Mouse (Mus musculus) lung, postnatal 10 days (tissue): ENCODE measurements around the gene Bcor.
A peak's percentile ranks its signal among the peaks of the same experiment; 100 is the strongest.

ENCODE experiments used
- DNase-seq: peaks from one replicate; pipeline ENCODE4 v3.0.0; 2021

Gene Bcor

GRCm38 (mm10) chrX:12003539-12003938 lies 156.6 kb downstream of the Bcor start:
- DNase-seq: no peak

DNA sequence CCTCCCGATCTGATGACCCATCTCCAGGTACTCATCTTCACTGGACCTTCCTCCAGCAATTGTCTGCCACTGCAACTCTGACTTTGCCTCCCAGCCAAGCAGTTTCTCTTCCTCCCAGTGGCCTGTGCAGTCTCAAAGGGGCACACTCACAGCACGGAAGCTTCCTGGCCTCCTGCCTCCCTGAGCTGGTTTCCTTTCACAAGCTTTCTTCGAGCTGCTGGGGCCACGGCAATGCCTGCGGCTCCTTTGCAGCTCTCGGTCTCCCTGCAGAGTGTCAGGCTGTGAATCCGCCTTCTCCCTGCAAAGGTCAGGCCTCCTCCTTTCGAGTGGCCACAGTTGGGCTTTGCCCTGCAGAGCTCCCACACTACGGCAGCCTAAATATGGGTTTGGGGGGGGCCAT lies 157.0 kb downstream of the Bcor start:
- DNase-seq: peak; percentile 33

DNA sequence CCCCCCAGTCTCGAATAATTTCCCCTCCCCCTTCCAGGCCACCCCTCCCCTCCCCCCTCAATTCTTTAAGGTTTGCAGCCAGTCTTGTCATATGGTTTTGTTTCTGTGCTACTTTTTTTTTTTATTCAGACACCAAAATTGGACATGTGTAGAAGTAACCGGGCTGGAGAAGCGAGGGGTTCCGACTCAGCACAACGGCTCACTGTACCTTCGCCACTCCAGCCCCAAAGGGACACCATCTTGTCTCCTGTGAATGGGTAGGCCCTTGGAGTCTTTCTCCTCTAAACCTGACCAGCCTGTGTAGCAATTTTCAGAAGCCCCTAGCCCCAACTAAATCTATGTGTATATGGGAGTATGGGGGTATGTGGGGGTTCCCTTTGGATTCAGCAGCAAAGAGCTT lies 157.6 kb downstream of the Bcor start:
- DNase-seq: no peak

GRCm38 (mm10) chrX:12001969-12002368 lies 158.2 kb downstream of the Bcor start:
- no peak for DNase-seq

- no peak for DNase-seq
These were observed 158.8 kb downstream of the Bcor start for GRCm38 (mm10) chrX:12001336-12001735.

GRCm38 (mm10) chrX:12000620-12001019 lies 159.5 kb downstream of the Bcor start:
- DNase-seq: no peak

- no peak for DNase-seq
These were observed 160.2 kb downstream of the Bcor start for GRCm38 (mm10) chrX:11999951-12000350.

DNA sequence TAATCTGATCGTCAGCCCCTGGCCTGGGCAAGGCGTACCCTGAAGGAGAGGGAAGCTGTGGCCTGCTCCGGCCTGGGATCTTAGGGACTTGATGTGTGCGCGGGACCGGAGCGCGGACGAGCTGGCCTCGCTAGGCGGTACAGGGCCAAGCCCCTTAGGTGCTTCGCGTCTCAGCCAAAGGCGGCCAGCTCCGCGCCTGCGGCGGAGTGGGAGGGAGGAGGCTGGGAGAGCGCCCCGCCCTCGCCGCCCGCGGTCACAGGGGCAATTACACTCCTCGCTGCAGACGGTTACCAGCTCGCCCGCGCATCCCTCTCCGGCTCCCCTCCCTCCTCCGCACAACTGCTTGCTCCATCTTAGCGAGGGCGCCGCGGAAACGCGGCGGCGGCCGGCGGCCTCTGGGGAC lies 161.2 kb downstream of the Bcor start:
- DNase-seq: peak; percentile 76

DNA sequence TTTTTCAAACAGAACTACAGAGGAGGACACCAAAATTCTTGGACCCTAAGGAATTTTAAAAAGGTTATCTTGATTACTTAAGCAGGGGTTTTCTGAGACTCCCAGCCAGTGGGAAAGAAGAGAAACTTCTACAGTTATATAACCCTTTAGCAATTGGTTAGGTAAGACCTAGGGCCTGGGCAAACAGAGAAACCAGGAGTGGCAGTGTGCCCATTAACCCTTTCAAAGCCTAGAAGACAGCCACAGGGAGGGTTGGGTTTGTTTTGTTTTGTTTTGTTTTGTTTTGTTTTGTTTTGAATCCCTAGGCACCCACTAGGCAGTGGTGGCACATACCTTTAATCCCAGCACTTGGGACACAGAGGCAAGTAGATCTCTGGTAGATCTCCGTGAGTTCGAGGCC lies 163.3 kb downstream of the Bcor start:
- DNase-seq: peak; percentile 19

GRCm38 (mm10) chrX:11996489-11996888 lies 163.7 kb downstream of the Bcor start:
- DNase-seq: no peak

DNA sequence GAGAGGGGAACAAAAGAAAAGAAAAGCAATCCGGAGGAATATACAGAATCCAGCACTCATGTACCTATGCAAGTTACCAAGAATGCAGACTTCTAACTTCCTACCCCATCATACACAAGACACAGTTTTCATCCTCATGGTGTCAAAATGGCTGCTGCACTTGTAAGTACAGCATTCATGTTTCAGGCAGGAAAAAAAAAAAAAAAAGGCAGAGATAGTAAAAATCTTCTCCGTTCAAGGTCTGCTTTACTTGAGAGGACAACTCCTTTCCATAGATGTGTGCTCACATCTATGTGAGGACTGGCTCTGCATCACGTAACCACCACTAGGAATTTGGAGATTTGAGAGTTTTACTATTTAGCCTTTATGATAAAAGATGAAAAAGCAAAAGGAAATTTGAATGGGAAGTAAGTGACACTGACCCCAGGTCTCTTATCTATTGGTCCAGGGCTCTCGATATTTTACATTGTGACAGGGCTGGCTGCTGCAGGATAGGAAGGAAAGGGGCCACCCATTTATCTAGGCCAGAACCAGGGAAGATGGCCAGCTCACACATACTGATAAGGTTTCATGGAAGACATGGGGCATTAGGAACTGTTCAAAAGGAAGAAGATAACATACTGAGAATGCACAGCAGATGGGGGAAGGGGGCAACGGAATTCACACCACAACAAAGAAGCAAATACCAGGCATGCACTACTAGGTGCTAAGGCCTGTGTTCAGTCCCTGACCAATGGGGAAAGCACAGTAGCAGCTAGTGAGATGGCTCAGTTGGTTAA lies 166.3 kb downstream of the Bcor start:
- no peak for DNase-seq

DNA sequence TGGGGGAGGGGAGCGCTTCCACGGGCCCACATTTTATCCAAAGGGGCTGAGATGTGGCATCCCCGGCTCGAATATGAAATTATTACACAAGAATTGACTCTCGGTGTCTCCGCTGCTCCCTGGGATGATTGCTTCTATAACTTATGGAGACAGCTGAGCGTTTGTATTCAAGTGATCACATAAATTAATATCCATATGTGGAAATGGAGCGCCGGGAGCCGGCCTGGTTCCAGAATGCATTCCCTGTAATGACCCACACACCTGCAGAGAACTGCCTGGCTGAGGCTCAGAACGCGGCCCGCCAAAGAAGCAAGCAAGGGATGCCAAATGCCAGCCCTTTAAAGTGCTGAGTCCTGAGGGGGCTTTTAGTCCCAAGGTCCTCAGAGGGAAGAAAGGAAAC lies 170.7 kb downstream of the Bcor start:
- DNase-seq: no peak

DNA sequence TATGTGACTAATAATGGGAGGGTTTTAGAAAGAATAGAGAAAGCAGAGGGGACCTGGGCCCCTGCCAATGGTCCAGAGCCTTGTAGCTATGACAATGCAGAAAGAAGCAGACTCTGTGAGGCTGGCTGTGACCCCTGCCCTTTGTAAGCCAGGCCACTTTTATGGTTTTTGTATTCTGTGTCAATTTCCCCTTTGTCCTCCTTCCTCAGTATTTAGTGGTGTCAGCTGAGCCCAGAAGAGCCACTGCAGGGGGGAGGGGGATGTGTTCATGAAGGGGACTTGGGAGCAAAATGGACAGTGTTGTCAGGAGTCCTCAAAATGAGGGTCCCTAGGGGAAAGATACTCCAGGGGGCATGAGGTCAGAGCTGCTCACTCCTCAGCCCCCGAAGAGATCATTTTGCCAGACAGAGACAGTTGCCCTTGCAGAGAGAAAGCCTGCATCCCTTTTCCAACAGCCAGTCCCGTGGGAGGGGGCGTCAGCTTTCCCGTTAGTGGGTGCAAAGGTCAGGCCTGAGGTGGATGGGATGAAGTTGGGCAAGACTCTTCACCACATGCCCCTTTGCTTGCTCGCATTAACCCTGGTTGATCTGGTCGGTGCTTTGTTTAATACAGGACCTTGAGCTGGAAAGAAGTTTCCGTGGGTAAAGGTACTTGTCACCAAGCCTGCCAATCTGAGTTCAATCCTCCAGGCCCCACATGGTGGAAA lies 171.8 kb downstream of the Bcor start:
- no peak for DNase-seq

DNA sequence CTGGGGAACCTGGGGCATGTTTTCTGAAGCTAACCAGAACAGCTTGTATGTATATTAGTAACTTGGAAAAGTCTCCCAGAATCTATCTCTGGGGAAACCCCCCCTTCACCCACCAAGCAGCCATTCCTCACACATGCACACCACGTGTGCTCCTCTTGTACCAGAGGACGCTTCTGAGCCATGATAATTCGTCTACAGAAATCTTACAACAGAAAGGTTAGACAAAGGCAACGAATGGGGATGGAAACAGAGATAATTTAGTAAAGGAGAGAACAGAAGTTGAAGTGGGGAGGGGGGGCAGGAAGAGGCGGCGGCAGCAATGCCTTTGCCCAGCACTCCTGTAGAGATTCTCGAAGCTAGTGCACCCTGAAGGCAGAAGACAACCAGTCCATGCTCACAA lies 172.6 kb downstream of the Bcor start:
- DNase-seq: no peak
